Mouse (Mus musculus) gastrocnemius, postnatal 4 days (tissue): ENCODE measurements around the gene Tfdp1. TPM values are rescaled to one million over a fixed set of nuclear protein-coding genes. Genes with fewer than 3 reads are reported as not detected.

Experiments used
- DNase-seq, 2 experiments: peaks; one replicate each; pipeline ENCODE4 v3.0.0; 2021 to 2022; ENCODE audit warnings: low spot score in 2 of 2, mixed read lengths in 2 of 2
- total RNA-seq, 2 experiments: library from RNA; stranded (reverse); gene quantifications; 2 replicates each; pipeline ENCODE4 v1.2.3; 2021

Gene Tfdp1
- total RNA-seq, 2 experiments from 2014 or later, result 75.5 to 81.2 TPM

- DNase-seq, result no peak
Observed at GRCm38 (mm10) chr8:13351593-13351992, 13.0 kb downstream of the Tfdp1 start.

- DNase-seq, result no peak
Observed at GRCm38 (mm10) chr8:13352601-13353000, 14.1 kb downstream of the Tfdp1 start.

- no peak for DNase-seq
Observed at GRCm38 (mm10) chr8:13353155-13353833, 14.7 kb downstream of the Tfdp1 start.

DNA sequence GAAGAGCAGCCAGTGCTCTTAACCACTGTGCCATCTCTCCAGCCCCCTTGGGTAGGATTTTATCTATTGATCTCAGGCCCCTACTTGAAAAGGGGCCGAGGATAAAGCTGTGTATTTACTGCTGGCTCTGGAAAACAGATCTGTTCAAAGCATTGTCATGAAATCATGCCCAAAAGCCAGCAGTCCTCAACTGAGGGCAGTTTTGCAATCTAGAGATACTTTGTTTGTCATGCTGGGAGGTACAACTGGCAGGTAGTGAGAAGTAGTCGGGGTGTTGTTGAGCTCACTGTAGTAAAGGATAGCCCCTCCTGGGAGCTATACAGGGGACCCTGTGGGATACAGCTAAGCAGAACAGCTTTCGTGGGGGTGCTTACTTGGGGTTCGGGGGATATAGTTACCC, 15.3 kb downstream of the Tfdp1 start:
- DNase-seq, result no peak

DNA sequence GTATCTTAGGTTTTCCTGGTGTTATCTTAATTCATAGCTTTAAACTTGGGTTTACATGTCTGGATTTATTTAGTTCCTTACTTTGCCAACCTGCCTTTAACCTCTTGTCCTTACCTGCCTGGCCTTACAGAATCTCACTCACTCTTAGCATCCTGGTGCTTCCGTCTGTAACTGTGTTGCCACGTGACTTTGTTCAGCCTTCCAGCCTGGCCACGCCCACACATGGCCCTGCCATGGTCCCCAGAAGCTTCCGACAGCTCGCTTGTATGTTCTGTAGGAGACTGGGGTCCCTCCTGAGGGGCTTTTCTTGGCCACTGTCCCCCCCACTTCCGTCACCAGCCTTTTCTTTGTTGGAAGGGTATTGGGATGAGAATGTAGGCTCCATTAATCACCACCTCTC, 17.7 kb downstream of the Tfdp1 start:
- no peak for DNase-seq

GRCm38 (mm10) chr8:13356681-13357080, 18.1 kb downstream of the Tfdp1 start:
- DNase-seq, result no peak

DNA sequence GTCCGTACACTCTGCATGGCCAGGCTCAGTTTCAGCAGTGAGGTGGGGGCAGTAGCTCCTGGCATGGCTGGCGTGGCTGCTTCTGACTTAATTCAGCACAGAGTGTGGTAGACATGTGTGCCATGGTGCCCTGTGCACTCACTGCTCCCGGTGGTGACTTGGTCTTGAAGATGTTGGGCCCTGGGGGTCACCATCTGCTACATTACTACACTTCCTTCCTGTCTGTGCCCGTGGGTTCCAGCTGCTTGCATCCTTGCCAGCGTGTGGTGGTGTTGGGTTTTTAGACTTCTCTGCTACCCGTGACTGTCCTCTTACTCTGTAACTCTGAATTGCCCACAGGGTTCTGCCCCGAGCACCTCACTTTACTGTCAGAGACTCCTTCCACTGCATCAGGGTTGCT, 21.7 kb downstream of the Tfdp1 start:
- DNase-seq, result no peak

DNA sequence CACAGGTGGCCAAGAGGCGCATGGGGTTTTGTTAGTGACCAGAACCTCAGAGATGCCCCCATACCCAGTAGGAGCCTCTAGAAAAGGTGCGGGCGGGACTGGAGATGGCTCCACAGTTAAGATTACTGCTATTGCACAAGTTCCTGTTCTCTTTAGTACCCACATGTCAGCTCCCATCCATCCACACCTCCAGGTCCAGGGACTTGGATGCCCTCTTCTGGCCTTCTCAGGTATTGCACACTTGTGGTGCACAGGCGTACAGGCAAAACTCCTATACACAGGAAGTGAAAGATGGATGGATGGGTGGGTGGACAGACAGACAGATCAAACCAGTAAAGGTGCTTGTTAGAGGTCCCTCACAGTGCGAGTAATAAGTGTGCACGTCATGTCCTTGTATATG, 23.3 kb downstream of the Tfdp1 start:
- no peak for DNase-seq

GRCm38 (mm10) chr8:13373151-13373662, 34.7 kb downstream of the Tfdp1 start:
- DNase-seq, result no peak

GRCm38 (mm10) chr8:13381630-13382029, 43.1 kb downstream of the Tfdp1 start:
- DNase-seq, result no peak

- no peak for DNase-seq
Observed at GRCm38 (mm10) chr8:13382536-13382935, 44.0 kb downstream of the Tfdp1 start.

GRCm38 (mm10) chr8:13382999-13383398, 44.4 kb downstream of the Tfdp1 start:
- no peak for DNase-seq

DNA sequence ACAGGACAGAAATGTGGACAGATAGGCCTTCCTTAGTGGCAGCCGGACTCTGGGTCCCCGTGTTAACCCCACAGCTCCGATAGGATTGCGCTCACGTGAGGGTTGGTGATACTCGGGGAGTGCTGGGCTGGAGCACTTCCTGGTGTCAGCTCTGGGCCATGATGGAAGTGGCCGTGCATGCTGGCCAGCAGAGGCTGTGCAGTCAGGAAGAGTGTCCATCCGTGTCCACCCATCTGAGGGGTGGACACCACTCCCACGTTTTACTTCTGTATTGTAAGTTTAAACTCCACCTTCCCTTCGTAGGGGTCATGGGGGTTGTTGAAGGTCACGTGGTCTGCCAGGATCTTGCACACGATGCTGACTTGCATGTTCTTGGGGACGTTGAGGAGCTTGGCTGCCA, 47.8 kb downstream of the Tfdp1 start:
- DNase-seq, result no peak

- no peak for DNase-seq
Observed at GRCm38 (mm10) chr8:13387728-13388127, 49.2 kb downstream of the Tfdp1 start.

- no peak for DNase-seq
Observed at GRCm38 (mm10) chr8:13388744-13389143, 50.2 kb downstream of the Tfdp1 start.

- no peak for DNase-seq
Observed at GRCm38 (mm10) chr8:13393869-13394268, 55.3 kb downstream of the Tfdp1 start.

DNA sequence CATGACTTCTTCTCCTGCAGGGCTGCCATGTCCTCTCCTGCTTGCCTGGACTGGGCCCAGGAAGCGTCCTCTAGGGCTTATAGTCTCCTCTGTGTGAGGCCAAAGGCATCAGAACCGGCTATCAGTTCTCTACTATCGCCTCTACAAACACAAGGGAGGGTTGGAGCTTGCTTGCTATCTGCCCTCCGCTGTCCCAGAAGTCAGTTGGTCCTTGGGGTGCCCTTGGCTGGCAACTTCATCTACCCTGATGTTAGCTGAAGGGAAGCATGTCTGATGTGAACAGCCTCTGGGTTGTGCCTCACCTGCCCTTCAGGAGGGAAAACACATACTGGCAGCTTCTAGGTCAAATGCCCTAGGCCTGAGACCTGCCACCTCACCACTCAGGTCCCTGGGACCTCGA, 58.2 kb downstream of the Tfdp1 start, which contains the start of gene Atp4b:
Gene Atp4b, minus strand, starts transcription at position 101 of the 400 bp plus-strand sequence.
- DNase-seq, result no peak

GRCm38 (mm10) chr8:13403517-13403916, 65.0 kb downstream of the Tfdp1 start:
- DNase-seq, result no peak

DNA sequence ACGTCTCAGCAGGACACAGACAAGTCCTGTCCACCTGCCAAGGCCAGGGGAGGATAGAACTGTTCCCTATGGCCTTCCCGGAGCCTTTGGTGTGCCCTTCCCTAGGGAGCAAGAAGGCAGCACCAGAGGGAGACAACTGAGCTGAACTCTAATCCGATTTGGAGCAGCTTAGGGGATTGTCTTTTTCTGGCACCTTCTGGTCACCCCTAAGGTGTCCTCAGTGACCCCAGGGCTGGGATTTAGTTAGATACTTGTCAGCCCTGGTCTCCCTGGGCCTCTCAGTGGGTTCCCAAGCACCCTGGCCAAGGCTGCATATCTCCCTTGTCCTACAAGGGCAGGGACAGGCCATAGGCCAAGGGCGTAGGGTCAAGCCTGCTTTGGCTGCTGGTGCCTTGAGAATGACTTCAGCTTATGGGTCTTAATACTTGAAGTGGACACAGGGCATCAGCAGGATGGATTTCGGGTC, 66.1 kb downstream of the Tfdp1 start, which contains the start of gene Grk1:
Gene Grk1, plus strand, starts transcription at position 416 of the 466 bp plus-strand sequence.
- DNase-seq, result no peak

DNA sequence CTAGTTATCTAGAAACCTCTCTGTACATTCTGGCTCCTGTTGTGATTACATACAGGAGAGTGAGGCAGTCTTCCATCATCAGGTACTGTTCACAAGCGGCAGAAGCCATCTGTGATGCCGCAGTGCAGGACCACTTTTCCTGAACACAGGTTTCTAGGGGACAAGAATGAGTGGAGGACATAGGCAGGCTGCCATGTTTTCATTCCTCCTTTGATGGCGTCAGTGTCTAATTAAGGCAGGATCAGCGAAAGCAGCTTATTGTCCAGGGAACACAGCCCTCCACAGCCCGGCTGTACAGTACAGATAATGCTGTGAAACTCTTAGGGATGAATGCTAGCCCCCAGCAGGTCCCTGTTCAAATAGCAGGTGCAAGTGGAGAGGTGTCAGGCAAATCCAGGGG, 67.5 kb downstream of the Tfdp1 start:
- no peak for DNase-seq

DNA sequence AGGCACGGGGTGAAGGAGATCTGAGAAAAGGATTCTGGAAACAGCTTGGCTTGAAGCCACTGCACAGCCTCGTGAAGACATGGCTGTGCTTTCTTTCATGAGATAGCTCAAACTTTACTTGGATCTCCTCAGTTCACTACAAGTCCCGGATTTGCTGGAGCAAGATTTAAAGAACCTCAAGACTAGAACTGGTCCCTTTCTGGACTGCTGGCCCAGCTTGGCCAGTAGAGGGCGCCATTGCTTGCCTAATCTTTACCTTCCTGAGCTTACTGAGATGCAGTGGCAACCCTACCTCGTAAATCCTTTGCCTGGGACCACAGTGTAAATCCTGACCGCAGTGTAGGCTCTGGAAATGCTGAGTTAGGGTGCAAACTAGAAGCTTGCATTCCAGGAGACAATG, 73.0 kb downstream of the Tfdp1 start:
- DNase-seq, result peak; percentile 54 to 57

- peak in 1 of 2 experiments; percentile 61 for DNase-seq
Observed at GRCm38 (mm10) chr8:13412891-13413558, 74.5 kb downstream of the Tfdp1 start.
